Mouse (Mus musculus) hindbrain, embryonic 10.5 days (tissue): ENCODE measurements around the gene Gusb. TPM values are rescaled to one million over a fixed set of nuclear protein-coding genes. Genes with fewer than 3 reads are reported as not detected.
"Not testable (repeated sequence)": the region's sequence is repeated elsewhere in the genome, so short reads cannot be mapped to it uniquely, and the experiment has no call there.

Experiments used
- DNase-seq: peaks from one replicate; pipeline ENCODE4 v3.0.0-alpha.2; 2017; ENCODE audit warnings: low spot score
- H3K27ac ChIP-seq: fragments of 300-500 bp; sonication (generic); 2 replicates; pipeline ENCODE4 v1.5.1; 2016; ENCODE audit warnings: mild to moderate bottlenecking, moderate library complexity
- H3K27me3 ChIP-seq: fragments of 300-500 bp; sonication (generic); 2 replicates; pipeline ENCODE4 v1.6.1; 2016; ENCODE audit warnings: mild to moderate bottlenecking; ENCODE audit not compliant: poor library complexity, insufficient read depth, severe bottlenecking
- H3K36me3 ChIP-seq: fragments of 300-500 bp; sonication (generic); 2 replicates; pipeline ENCODE4 v1.6.1; 2016; ENCODE audit warnings: mild to moderate bottlenecking, moderate library complexity
- H3K4me1 ChIP-seq: fragments of 300-500 bp; sonication (generic); replicated peaks from 2 replicates; pipeline ENCODE4 v1.6.1; 2016; ENCODE audit warnings: mild to moderate bottlenecking
- H3K4me3 ChIP-seq: fragments of 300-500 bp; sonication (generic); 2 replicates; pipeline ENCODE4 v1.5.1; 2016; ENCODE audit warnings: mild to moderate bottlenecking, moderate library complexity
- H3K9me3 ChIP-seq: fragments of 300-500 bp; sonication (generic); 2 replicates; pipeline ENCODE4 v1.6.1; 2016; ENCODE audit warnings: mild to moderate bottlenecking, moderate library complexity
- WGBS: fragments of 180-500 bp; shearing (Covaris S2); methylation state at CpG from one replicate; pipeline ENCODE4 v1.1.7; 2016; 5-methylcytosine and 5-hydroxymethylcytosine counted together
- polyA plus RNA-seq: library from polyadenylated mRNA; unstranded; fragments of >200 nt; fragmentation: Nextera tagmentation; extraction: Ambion mirVana; gene quantifications from 2 replicates; pipeline ENCODE4 v1.2.1, GENCODE M21; 2016

The Gusb gene
- polyA plus RNA-seq, 1 experiment from 2014 or later: 36.1 TPM

- H3K27ac ChIP-seq: no peak overlapping the region
- H3K36me3 ChIP-seq: peaks cover 75% of the 10 kb centered on the region
- no peaks in the 10 kb centered on the region for H3K27me3 ChIP-seq
- H3K4me1 ChIP-seq: no peaks in the 10 kb centered on the region
- peak; percentile 71 for DNase-seq
- 67% methylated on average over 19 of the region's 19 CpGs for WGBS
- no peak overlapping the region for H3K4me3 ChIP-seq
- no peaks in the 10 kb centered on the region for H3K9me3 ChIP-seq
These were observed 35.1 kb upstream of the Gusb start for GRCm38 (mm10) chr5:130037752-130038455.

GRCm38 (mm10) chr5:130036300-130036699 lies 33.5 kb upstream of the Gusb start:
- WGBS: 60% methylated on average over 2 of the region's 2 CpGs
- peaks cover 59% of the 10 kb centered on the region for H3K36me3 ChIP-seq
- H3K27me3 ChIP-seq, DNase-seq, H3K4me3 ChIP-seq, H3K27ac ChIP-seq, H3K9me3 ChIP-seq, H3K4me1 ChIP-seq: not testable (repeated sequence)

- H3K4me1 ChIP-seq: peaks cover 10% of the 10 kb centered on the region
- no peak overlapping the region for H3K27ac ChIP-seq
- 91% methylated on average over 2 of the region's 2 CpGs for WGBS
- peaks cover 38% of the 10 kb centered on the region for H3K36me3 ChIP-seq
- DNase-seq: no peak
- H3K4me3 ChIP-seq: no peak overlapping the region
- no peaks in the 10 kb centered on the region for H3K27me3 ChIP-seq
- no peaks in the 10 kb centered on the region for H3K9me3 ChIP-seq
These were observed 31.0 kb upstream of the Gusb start for GRCm38 (mm10) chr5:130033869-130034268.

- no peak overlapping the region for H3K4me3 ChIP-seq
- H3K27ac ChIP-seq: no peak overlapping the region
- WGBS: 93% methylated on average over 19 of the region's 19 CpGs
- no peaks in the 10 kb centered on the region for H3K27me3 ChIP-seq
- peaks cover 10% of the 10 kb centered on the region for H3K4me1 ChIP-seq
- no peaks in the 10 kb centered on the region for H3K9me3 ChIP-seq
- DNase-seq: no peak
- peaks cover 22% of the 10 kb centered on the region for H3K36me3 ChIP-seq
These were observed 28.9 kb upstream of the Gusb start for GRCm38 (mm10) chr5:130031410-130032390.

- no peaks in the 10 kb centered on the region for H3K9me3 ChIP-seq
- peaks cover 13% of the 10 kb centered on the region for H3K4me1 ChIP-seq
- H3K36me3 ChIP-seq: no peaks in the 10 kb centered on the region
- peak within 1 kb of the TSS; percentile 70 for H3K4me3 ChIP-seq
- H3K27ac ChIP-seq: peak within 1 kb of the TSS; percentile 95
- WGBS: 1% methylated on average over 51 of the region's 51 CpGs
- H3K27me3 ChIP-seq: no peaks in the 10 kb centered on the region
- peak; percentile 84 for DNase-seq
These were observed 26.5 kb upstream of the Gusb start, which contains the start of the genes Asl and Crcp for GRCm38 (mm10) chr5:130029142-130029897. Asl (minus strand) TSS chr5:130029247. Crcp (plus strand) TSS chr5:130029290.

- Histone ChIP-seq H3K27me3 (no peaks in the 10 kb centered on the region), H3K4me3 (no peak overlapping the region), H3K36me3 (no peaks in the 10 kb centered on the region), H3K4me1 (peaks cover 24% of the 10 kb centered on the region), H3K27ac (no peak overlapping the region), H3K9me3 (no peaks in the 10 kb centered on the region)
- 87% methylated on average over 7 of the region's 7 CpGs for WGBS
- DNase-seq: no peak
These were observed 24.8 kb upstream of the Gusb start for GRCm38 (mm10) chr5:130027696-130028095.

- Histone ChIP-seq H3K4me3 (no peak overlapping the region), H3K27ac (no peak overlapping the region), H3K4me1 (peaks cover 25% of the 10 kb centered on the region), H3K27me3 (no peaks in the 10 kb centered on the region), H3K36me3 (no peaks in the 10 kb centered on the region), H3K9me3 (no peaks in the 10 kb centered on the region)
- 75% methylated on average over 5 of the region's 5 CpGs for WGBS
- no peak for DNase-seq
These were observed 24.3 kb upstream of the Gusb start for GRCm38 (mm10) chr5:130027134-130027533.

- WGBS: under 1% methylated on average over 32 of the region's 32 CpGs
- H3K4me3 ChIP-seq: peak overlapping the region; percentile 72
- DNase-seq: peak; percentile 87
- no peaks in the 10 kb centered on the region for H3K9me3 ChIP-seq
- H3K27me3 ChIP-seq: no peaks in the 10 kb centered on the region
- peaks cover 28% of the 10 kb centered on the region for H3K4me1 ChIP-seq
- peak overlapping the region; percentile 84 for H3K27ac ChIP-seq
- H3K36me3 ChIP-seq: 0 out of 2 replicates have a peak, but pooled peaks cover under 1% of the 10 kb centered on the region
These were observed 21.1 kb upstream of the Gusb start for GRCm38 (mm10) chr5:130023767-130024539.

GRCm38 (mm10) chr5:130023067-130023766 lies 20.4 kb upstream of the Gusb start:
- peaks cover 8% of the 10 kb centered on the region for H3K36me3 ChIP-seq
- WGBS: 44% methylated on average over 12 of the region's 12 CpGs
- DNase-seq: no peak
- H3K4me1 ChIP-seq: peaks cover 28% of the 10 kb centered on the region
- no peaks in the 10 kb centered on the region for H3K9me3 ChIP-seq
- H3K27me3 ChIP-seq: no peaks in the 10 kb centered on the region
- H3K27ac ChIP-seq: no peak overlapping the region
- H3K4me3 ChIP-seq: peak overlapping the region; percentile 72

- 80% methylated on average over 7 of the region's 7 CpGs for WGBS
- no peak for DNase-seq
These were observed 19.5 kb upstream of the Gusb start for GRCm38 (mm10) chr5:130022366-130022765.

GRCm38 (mm10) chr5:130021361-130021966 lies 18.6 kb upstream of the Gusb start:
- peak overlapping the region; percentile 35; the same call in 1 of the 2 replicates for H3K27ac ChIP-seq
- DNase-seq: no peak
- WGBS: 65% methylated on average over 5 of the region's 5 CpGs

More at GRCm38 (mm10) chr5:130022366-130022765, 19.5 kb upstream of the Gusb start:
- Histone ChIP-seq H3K4me3 (no peak overlapping the region), H3K9me3 (no peaks in the 10 kb centered on the region), H3K27me3 (no peaks in the 10 kb centered on the region), H3K4me1 (peaks cover 28% of the 10 kb centered on the region), H3K36me3 (peaks cover 16% of the 10 kb centered on the region), H3K27ac (no peak overlapping the region)

More at GRCm38 (mm10) chr5:130021361-130021966, 18.6 kb upstream of the Gusb start:
- H3K4me1 ChIP-seq: peaks cover 28% of the 10 kb centered on the region
- H3K4me3 ChIP-seq: no peak overlapping the region
- no peaks in the 10 kb centered on the region for H3K9me3 ChIP-seq
- H3K36me3 ChIP-seq: peaks cover 21% of the 10 kb centered on the region
- no peaks in the 10 kb centered on the region for H3K27me3 ChIP-seq
